Mouse (Mus musculus) ES-Bruce4 (cell line): ENCODE measurements around the gene Dnajc7. TPM values are rescaled to one million over a fixed set of nuclear protein-coding genes. Genes with fewer than 3 reads are reported as not detected.
"Not testable (repeated sequence)": the region's sequence is repeated elsewhere in the genome, so short reads cannot be mapped to it uniquely, and the experiment has no call there.

ENCODE experiments used
- H3K27ac ChIP-seq: 2 replicates; pipeline ENCODE4 v1.5.1; 2012; ENCODE audit warnings: low read length, inconsistent platforms; ENCODE audit not compliant: insufficient read depth
- H3K27me3 ChIP-seq: 2 replicates; pipeline ENCODE4 v1.6.1; 2012; ENCODE audit warnings: mild to moderate bottlenecking, low read length, inconsistent platforms; ENCODE audit not compliant: control insufficient read depth, poor library complexity, insufficient read depth, severe bottlenecking
- H3K36me3 ChIP-seq: 2 replicates; pipeline ENCODE4 v1.6.1; 2012; ENCODE audit warnings: inconsistent platforms, mild to moderate bottlenecking, low read length, moderate library complexity; ENCODE audit not compliant: control insufficient read depth, poor library complexity, insufficient read depth, severe bottlenecking
- H3K4me1 ChIP-seq: one replicate; pipeline ENCODE4 v1.8.1; 2011; ENCODE audit warnings: low read length; ENCODE audit not compliant: control insufficient read depth, insufficient read depth
- H3K4me3 ChIP-seq: 2 replicates; pipeline ENCODE4 v1.5.1; 2011; ENCODE audit warnings: low read depth, mild to moderate bottlenecking, low read length
- H3K9ac ChIP-seq: 2 replicates; pipeline ENCODE4 v1.6.1; 2012; ENCODE audit warnings: low read depth, mild to moderate bottlenecking, inconsistent platforms; ENCODE audit not compliant: poor library complexity, severe bottlenecking
- H3K9me3 ChIP-seq: replicated peaks from 2 replicates; pipeline ENCODE4 v1.6.1; 2012; ENCODE audit warnings: mild to moderate bottlenecking, low read length, inconsistent platforms; ENCODE audit not compliant: control insufficient read depth, poor library complexity, insufficient read depth, severe bottlenecking
- CTCF ChIP-seq: IDR thresholded peaks from one replicate; pipeline ENCODE4 v1.8.1; 2011; ENCODE audit warnings: low read depth, low read length
- EP300 ChIP-seq: IDR thresholded peaks from 2 replicates; pipeline ENCODE4 v1.6.1; 2011; ENCODE audit warnings: low read depth, low read length; ENCODE audit not compliant: insufficient read depth
- POLR2A ChIP-seq: IDR thresholded peaks from one replicate; pipeline ENCODE4 v1.8.1; 2011; ENCODE audit warnings: low read length; ENCODE audit not compliant: insufficient read depth
- polyA plus RNA-seq: library from polyadenylated mRNA; stranded (reverse); fragments of >200 nt; gene quantifications from 2 replicates; pipeline ENCODE4 v1.2.4, GENCODE M21; 2011; ENCODE audit warnings: low read depth; ENCODE audit not compliant: missing spikeins, insufficient read depth, insufficient read length

Gene Dnajc7
- polyA plus RNA-seq, 1 experiment = 369 TPM

- H3K36me3 ChIP-seq = peaks cover 84% of the 10 kb centered on the region
Measured at GRCm38 (mm10) chr11:100594608-100595007, 25.4 kb downstream of the Dnajc7 start.

GRCm38 (mm10) chr11:100592346-100593046 is 27.5 kb downstream of the Dnajc7 start:
- Histone ChIP-seq H3K9ac (no peak overlapping the region), H3K36me3 (peaks cover 83% of the 10 kb centered on the region), H3K4me1 (no peaks in the 10 kb centered on the region), H3K4me3 (no peak overlapping the region), H3K27me3 (no peaks in the 10 kb centered on the region), H3K9me3 (no peaks in the 10 kb centered on the region), H3K27ac (no peak overlapping the region)
- TF ChIP-seq POLR2A = no peak

More at GRCm38 (mm10) chr11:100594608-100595007, 25.4 kb downstream of the Dnajc7 start:
- no peak overlapping the region for H3K27ac ChIP-seq
- no peak overlapping the region for H3K9ac ChIP-seq
- no peak overlapping the region for H3K4me3 ChIP-seq
- H3K27me3 ChIP-seq = no peaks in the 10 kb centered on the region
- H3K9me3 ChIP-seq = no peaks in the 10 kb centered on the region
- no peak for TF ChIP-seq EP300
- TF ChIP-seq POLR2A = no peak
- TF ChIP-seq CTCF = no peak
- no peaks in the 10 kb centered on the region for H3K4me1 ChIP-seq

- no peak for TF ChIP-seq EP300
- TF ChIP-seq POLR2A = no peak
- no peak for TF ChIP-seq CTCF
- no peaks in the 10 kb centered on the region for H3K4me1 ChIP-seq
- peaks cover 90% of the 10 kb centered on the region for H3K36me3 ChIP-seq
- no peak overlapping the region for H3K9ac ChIP-seq
- no peaks in the 10 kb centered on the region for H3K9me3 ChIP-seq
- no peak overlapping the region for H3K4me3 ChIP-seq
- H3K27me3 ChIP-seq = no peaks in the 10 kb centered on the region
- no peak overlapping the region for H3K27ac ChIP-seq
Measured at GRCm38 (mm10) chr11:100588462-100588861, 31.5 kb downstream of the Dnajc7 start.

- H3K4me3 ChIP-seq = no peak overlapping the region
- peaks cover 83% of the 10 kb centered on the region for H3K36me3 ChIP-seq
- H3K4me1 ChIP-seq = no peaks in the 10 kb centered on the region
- no peak for TF ChIP-seq POLR2A
- no peak for TF ChIP-seq CTCF
- TF ChIP-seq EP300 = no peak
- no peaks in the 10 kb centered on the region for H3K27me3 ChIP-seq
- H3K27ac ChIP-seq = no peak overlapping the region
- H3K9me3 ChIP-seq = no peaks in the 10 kb centered on the region
- H3K9ac ChIP-seq = no peak overlapping the region
Measured at GRCm38 (mm10) chr11:100585148-100585547, 34.8 kb downstream of the Dnajc7 start.

- H3K9ac ChIP-seq = no peak overlapping the region
- TF ChIP-seq POLR2A = no peak
- TF ChIP-seq CTCF = no peak
- TF ChIP-seq EP300 = no peak
- H3K9me3 ChIP-seq = no peaks in the 10 kb centered on the region
- H3K27me3 ChIP-seq = no peaks in the 10 kb centered on the region
- no peak overlapping the region for H3K4me3 ChIP-seq
- H3K36me3 ChIP-seq = peaks cover 79% of the 10 kb centered on the region
- no peak overlapping the region for H3K27ac ChIP-seq
- H3K4me1 ChIP-seq = no peaks in the 10 kb centered on the region
Measured at GRCm38 (mm10) chr11:100584561-100584961, 35.4 kb downstream of the Dnajc7 start.

- no peak for TF ChIP-seq POLR2A
- H3K36me3 ChIP-seq = peaks cover 63% of the 10 kb centered on the region
- H3K27me3 ChIP-seq = no peaks in the 10 kb centered on the region
- H3K9ac ChIP-seq = no peak overlapping the region
- H3K4me3 ChIP-seq = no peak overlapping the region
- no peaks in the 10 kb centered on the region for H3K4me1 ChIP-seq
- H3K27ac ChIP-seq = no peak overlapping the region
- no peaks in the 10 kb centered on the region for H3K9me3 ChIP-seq
Measured at GRCm38 (mm10) chr11:100582836-100583235, 37.1 kb downstream of the Dnajc7 start.

- H3K9me3 ChIP-seq, H3K27ac ChIP-seq, H3K9ac ChIP-seq, H3K27me3 ChIP-seq, H3K4me1 ChIP-seq, H3K4me3 ChIP-seq: not testable (repeated sequence)
- peaks cover 59% of the 10 kb centered on the region for H3K36me3 ChIP-seq
Measured at GRCm38 (mm10) chr11:100582413-100582812, 37.6 kb downstream of the Dnajc7 start.
